Mouse (Mus musculus): ENCODE data around the gene Bckdha.

The Bckdha gene

DNA sequence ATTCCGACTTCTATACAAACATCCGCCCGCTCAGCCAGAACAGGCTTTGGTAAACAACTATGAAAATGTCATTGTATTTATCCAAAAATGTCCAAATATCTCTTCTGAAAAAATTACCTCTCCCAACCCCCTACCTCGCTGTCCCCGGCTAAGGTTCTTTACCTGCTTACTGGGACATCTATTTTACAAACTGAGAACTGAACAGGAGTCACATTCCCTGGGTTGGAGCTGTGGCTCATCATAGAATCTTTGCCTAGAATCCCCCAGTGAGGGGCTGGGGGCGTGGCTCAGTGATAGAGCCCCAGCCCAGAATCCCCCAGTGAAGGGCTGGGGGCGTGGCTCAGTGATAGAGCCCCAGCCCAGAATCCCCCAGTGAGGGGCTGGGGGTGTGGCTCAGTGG is 47.3 kb downstream of the Bckdha start:
- no peak for DNase-seq (ENCODE audit: low spot score in 2 of 2)

- no peak for DNase-seq (ENCODE audit: low spot score in 2 of 2)
Observed at GRCm38 (mm10) chr7:25610056-25610455, 48.7 kb downstream of the Bckdha start.

DNA sequence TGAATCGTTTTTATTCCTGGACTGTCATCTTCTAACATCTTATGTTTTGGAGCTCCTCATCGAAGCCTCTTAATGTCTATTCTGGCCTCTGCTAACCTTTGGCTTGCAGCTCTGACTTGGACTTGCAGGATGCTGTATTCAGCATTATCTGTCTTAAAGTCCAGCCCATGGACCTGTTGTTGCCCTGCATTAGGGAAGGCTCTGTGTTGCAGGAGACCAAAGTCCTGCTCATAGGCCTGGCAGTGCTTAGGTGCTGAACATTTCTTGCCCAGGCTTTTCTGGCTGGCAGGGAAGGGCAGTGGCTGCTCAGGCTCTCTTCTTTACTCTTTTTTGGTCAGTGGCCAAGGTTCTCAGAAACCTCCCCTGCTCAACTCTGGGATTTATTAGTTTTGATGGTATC is 51.6 kb downstream of the Bckdha start:
- no peak for DNase-seq (ENCODE audit: low spot score in 2 of 2)

- DNase-seq (ENCODE audit: low spot score in 2 of 2), result no peak
Observed at GRCm38 (mm10) chr7:25606625-25607063, 52.1 kb downstream of the Bckdha start.

DNA sequence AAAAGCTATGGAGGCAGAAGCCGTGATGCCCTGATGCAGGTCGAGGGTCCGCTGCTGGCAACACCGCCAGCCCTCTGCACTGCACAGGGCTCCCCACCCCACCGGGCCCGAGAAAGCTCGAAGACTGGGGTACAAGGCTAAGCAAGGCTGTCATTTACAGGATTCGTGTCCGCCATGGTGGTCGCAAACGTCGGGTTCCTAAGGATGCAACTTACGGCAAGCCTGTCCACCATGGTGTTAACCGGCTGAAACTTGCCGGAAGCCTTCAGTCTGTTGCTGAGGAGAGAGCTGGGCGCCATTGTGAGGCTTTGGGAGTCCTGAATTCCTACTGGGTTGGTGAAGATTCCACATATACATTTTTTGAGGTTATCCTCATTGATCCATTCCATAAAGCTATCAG is 57.4 kb downstream of the Bckdha start:
- no peak for DNase-seq (ENCODE audit: low spot score in 2 of 2)

- DNase-seq (ENCODE audit: low spot score in 2 of 2), result no peak
Observed at GRCm38 (mm10) chr7:25600666-25601065, 58.1 kb downstream of the Bckdha start.

GRCm38 (mm10) chr7:25599663-25600062 is 59.1 kb downstream of the Bckdha start:
- peak; percentile 41 to 57 for DNase-seq (ENCODE audit: low spot score in 2 of 2)

DNA sequence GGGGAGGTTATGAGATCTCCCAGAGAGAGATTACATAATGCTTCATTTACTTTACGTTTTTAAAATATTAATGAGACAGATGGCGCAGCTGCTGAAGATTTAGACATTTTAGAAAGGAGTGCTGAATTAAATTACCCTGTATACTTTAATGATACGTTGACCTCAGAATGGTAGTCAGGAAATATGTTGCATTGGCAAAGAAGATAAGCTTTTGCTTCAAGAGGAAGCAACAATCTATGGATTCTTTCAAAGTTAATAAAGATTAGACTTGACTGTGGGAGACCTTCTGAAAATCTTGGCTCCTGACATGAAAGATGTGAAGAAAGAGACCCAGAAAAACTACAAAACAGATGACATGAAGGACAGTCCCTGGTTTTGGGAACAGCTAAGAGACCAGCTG is 64.9 kb downstream of the Bckdha start:
- no peak for DNase-seq (ENCODE audit: low spot score in 2 of 2)

- DNase-seq (ENCODE audit: low spot score in 2 of 2), result no peak
Observed at GRCm38 (mm10) chr7:25591226-25591625, 67.6 kb downstream of the Bckdha start.

GRCm38 (mm10) chr7:25585351-25586204 is 73.2 kb downstream of the Bckdha start:
- DNase-seq (ENCODE audit: low spot score in 2 of 2), result no peak

DNA sequence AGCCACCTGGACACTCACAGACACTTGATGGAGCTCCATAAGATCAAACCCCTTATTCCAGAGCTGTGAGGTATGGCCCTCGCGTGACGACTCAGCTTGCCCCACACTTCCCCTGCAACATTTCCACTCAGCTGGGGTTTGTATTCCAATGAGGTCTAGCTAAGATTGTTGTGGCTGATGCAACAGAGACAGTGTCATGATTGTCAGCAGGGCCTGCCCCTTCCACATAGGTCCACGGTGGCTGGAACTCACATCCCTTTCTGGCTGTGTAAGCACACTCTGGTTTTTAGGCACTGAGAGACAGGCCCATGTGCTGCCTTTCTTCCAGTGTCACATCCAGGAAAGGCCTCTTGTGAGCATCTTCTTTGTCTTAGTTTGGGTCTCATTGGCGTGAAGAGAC is 74.1 kb downstream of the Bckdha start:
- DNase-seq (ENCODE audit: low spot score in 2 of 2), result no peak

- DNase-seq (ENCODE audit: low spot score in 2 of 2), result no peak
Observed at GRCm38 (mm10) chr7:25582301-25582810, 76.4 kb downstream of the Bckdha start.
